Mouse (Mus musculus) hindbrain, embryonic 10.5 days (tissue): ENCODE measurements around the gene Tbc1d22a. TPM values are rescaled to one million over a fixed set of nuclear protein-coding genes. Genes with fewer than 3 reads are reported as not detected.

Source experiments
- DNase-seq: peaks from one replicate; pipeline ENCODE4 v3.0.0-alpha.2; 2017; ENCODE audit warnings: low spot score
- H3K27ac ChIP-seq: fragments of 300-500 bp; sonication (generic); 2 replicates; pipeline ENCODE4 v1.5.1; 2016; ENCODE audit warnings: mild to moderate bottlenecking, moderate library complexity
- H3K27me3 ChIP-seq: fragments of 300-500 bp; sonication (generic); 2 replicates; pipeline ENCODE4 v1.6.1; 2016; ENCODE audit warnings: mild to moderate bottlenecking; ENCODE audit not compliant: poor library complexity, insufficient read depth, severe bottlenecking
- H3K36me3 ChIP-seq: fragments of 300-500 bp; sonication (generic); 2 replicates; pipeline ENCODE4 v1.6.1; 2016; ENCODE audit warnings: mild to moderate bottlenecking, moderate library complexity
- H3K4me1 ChIP-seq: fragments of 300-500 bp; sonication (generic); replicated peaks from 2 replicates; pipeline ENCODE4 v1.6.1; 2016; ENCODE audit warnings: mild to moderate bottlenecking
- H3K4me3 ChIP-seq: fragments of 300-500 bp; sonication (generic); 2 replicates; pipeline ENCODE4 v1.5.1; 2016; ENCODE audit warnings: mild to moderate bottlenecking, moderate library complexity
- H3K9me3 ChIP-seq: fragments of 300-500 bp; sonication (generic); 2 replicates; pipeline ENCODE4 v1.6.1; 2016; ENCODE audit warnings: mild to moderate bottlenecking, moderate library complexity
- WGBS: fragments of 180-500 bp; shearing (Covaris S2); methylation state at CpG from one replicate; pipeline ENCODE4 v1.1.7; 2016; 5-methylcytosine and 5-hydroxymethylcytosine counted together
- polyA plus RNA-seq: library from polyadenylated mRNA; unstranded; fragments of >200 nt; fragmentation: Nextera tagmentation; extraction: Ambion mirVana; gene quantifications from 2 replicates; pipeline ENCODE4 v1.2.1, GENCODE M21; 2016

The Tbc1d22a gene
- polyA plus RNA-seq, 1 experiment from 2014 or later: 13.4 TPM

DNA sequence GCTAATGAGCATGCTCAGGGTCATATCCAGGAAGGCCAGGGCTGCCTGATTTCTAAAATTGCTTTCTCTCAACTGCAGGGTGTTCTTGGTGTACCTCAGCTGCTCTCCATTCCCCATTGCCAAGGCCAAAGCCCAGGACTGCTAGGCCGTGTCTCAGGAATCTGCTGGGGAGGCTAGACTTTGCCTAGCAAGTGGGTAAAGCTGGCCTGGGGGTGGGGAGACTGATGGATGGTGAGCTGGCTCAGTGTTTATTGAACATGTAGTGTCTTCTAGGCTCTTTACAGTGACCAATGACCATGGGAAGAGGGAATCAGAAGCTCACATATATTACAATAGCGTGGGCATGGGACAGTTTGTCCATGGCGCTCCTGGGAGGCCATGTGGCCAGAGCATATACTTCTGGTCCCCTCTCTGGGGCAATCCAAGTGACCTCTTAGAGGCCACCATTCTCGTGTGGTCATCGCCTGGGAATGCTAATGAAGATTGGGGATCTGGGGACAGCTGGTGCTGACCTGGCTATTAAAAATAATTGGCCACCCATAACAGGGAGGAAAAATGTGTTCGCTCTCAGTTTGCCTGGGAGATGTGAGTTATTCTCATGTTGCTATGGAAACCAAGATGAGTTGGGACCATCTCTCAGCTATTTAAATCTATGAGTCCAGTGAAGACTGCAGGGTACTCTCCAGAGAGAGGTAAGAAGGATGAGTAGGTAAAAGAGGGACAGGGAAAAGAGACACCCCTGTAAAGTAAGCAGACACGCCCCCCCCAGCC lies 294.3 kb downstream of the Tbc1d22a start:
- Histone ChIP-seq H3K36me3 (no peaks in the 10 kb centered on the region), H3K9me3 (no peaks in the 10 kb centered on the region), H3K4me3 (no peak overlapping the region), H3K27me3 (no peaks in the 10 kb centered on the region), H3K4me1 (peaks cover 23% of the 10 kb centered on the region), H3K27ac (no peak overlapping the region)
- DNase-seq: peak; percentile 3
- 67% methylated on average over 7 of the region's 7 CpGs for WGBS

DNA sequence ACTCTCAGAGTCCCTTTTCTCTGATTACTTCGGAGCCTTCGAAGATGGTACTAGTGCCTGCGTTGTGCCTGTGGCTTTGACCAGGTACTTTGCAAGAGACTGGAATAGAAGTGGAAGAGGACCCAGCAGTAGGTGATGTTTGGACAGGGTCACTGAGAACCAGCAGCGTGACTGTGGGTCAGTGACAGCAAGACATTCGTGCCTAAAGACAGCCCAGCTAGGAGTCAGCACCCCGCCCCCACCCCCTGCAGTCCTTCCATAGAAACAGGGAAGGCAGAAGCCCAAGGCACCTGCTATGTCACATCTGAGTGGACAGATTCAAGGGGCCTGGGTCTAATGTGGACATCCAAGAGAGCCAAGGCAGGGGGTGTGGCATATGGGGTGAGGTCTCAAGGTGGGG lies 295.3 kb downstream of the Tbc1d22a start:
- Histone ChIP-seq H3K4me1 (peaks cover 23% of the 10 kb centered on the region), H3K36me3 (no peaks in the 10 kb centered on the region), H3K9me3 (no peaks in the 10 kb centered on the region), H3K4me3 (no peak overlapping the region), H3K27me3 (no peaks in the 10 kb centered on the region), H3K27ac (peak overlapping the region; percentile 53)
- WGBS: 71% methylated on average over 6 of the region's 6 CpGs
- peak; percentile 1 for DNase-seq

DNA sequence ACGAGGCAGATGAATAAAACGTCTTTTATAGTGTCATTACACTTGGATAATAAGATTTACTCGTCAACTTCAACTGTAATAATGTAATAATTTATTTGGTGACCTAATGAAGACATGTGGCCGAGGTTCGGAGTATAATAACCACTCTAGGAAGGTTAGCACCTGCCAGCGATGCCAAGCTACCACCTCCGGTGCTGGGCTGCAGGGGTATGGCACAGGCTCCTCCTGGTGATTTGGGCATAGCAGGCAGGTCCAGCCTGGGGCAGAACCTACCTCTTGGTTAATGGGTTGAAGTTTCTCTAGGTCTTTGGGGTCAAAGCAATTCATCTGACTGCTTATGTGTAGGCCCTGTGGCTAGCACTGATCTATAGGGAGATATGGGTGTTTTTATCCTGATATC lies 296.9 kb downstream of the Tbc1d22a start:
- Histone ChIP-seq H3K27me3 (no peaks in the 10 kb centered on the region), H3K4me3 (no peak overlapping the region), H3K36me3 (no peaks in the 10 kb centered on the region), H3K4me1 (peaks cover 23% of the 10 kb centered on the region; the same call in 1 of the 2 replicates), H3K27ac (no peak overlapping the region), H3K9me3 (no peaks in the 10 kb centered on the region)
- 87% methylated on average over 7 of the region's 7 CpGs for WGBS
- peak; percentile 1 for DNase-seq

DNA sequence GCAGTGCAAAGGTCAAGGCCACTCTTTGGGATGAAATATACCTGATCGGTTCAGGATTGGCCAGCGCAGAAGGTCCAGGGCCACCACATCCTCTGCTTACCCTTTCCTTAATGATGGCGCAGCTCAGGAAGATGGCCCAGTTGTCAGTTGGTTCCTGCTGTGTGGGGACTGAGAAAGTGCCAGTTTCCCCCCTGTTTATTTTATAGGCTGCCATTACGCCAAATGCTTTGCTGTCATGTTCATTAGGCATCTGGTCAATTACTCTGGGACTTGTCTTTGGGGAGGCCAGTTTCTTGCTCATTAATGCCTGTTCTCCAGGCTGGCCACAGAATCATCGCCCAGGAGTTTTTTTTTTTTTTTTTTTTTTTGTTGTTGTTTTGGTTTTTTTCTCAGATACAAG lies 299.1 kb downstream of the Tbc1d22a start:
- Histone ChIP-seq H3K9me3 (peaks cover under 1% of the 10 kb centered on the region; the same call in 1 of the 2 replicates), H3K4me1 (peaks cover 23% of the 10 kb centered on the region; the same call in 1 of the 2 replicates), H3K27ac (no peak overlapping the region), H3K27me3 (no peaks in the 10 kb centered on the region), H3K36me3 (no peaks in the 10 kb centered on the region), H3K4me3 (no peak overlapping the region)
- DNase-seq: peak; percentile 0
- WGBS: 86% methylated on average over 5 of the region's 5 CpGs

DNA sequence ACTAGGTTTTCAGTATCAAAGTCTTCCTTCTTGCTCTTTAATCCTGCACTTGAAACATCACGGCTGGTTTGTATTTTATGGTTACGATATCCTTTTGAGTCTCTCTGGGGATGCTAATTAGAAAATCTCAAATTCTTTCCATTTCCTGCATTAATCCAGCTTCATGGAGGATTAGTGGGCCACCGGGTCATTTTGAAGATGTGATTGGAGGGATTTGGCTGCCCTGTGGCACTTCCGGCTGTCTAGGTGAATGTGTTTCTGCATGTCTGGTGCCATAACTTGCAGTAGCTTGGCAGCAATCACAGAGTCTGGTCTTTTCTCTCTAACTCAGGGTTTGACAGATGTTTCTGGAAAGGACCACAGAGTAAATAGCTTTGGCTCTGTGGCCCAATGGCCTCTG lies 305.9 kb downstream of the Tbc1d22a start:
- DNase-seq: peak; percentile 0
- 92% methylated on average over 4 of the region's 4 CpGs for WGBS
- Histone ChIP-seq H3K27ac (no peak overlapping the region), H3K4me1 (no peaks in the 10 kb centered on the region), H3K4me3 (no peak overlapping the region), H3K36me3 (no peaks in the 10 kb centered on the region), H3K9me3 (peaks cover 6% of the 10 kb centered on the region; the same call in 1 of the 2 replicates), H3K27me3 (no peaks in the 10 kb centered on the region)

DNA sequence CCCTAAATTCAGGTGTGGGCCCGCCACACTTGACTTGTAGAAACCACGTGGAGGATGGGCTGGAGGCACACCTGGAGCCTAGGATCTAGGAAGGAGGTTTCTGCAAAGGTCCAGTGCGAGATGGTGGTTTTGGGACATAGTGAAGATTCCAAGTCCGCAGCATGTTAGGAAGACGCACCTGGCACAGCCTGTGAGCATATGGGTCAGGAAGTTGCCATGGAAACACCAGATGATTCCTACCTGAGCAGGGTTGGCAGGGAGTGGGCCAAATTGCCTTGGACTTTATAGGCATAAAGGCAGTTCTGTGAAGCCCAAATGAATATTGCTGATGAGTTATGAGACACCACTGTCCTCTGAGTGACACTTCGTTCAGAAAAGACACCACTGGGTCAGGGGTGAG lies 321.1 kb downstream of the Tbc1d22a start:
- H3K27ac ChIP-seq: no peak overlapping the region
- no peaks in the 10 kb centered on the region for H3K9me3 ChIP-seq
- H3K4me3 ChIP-seq: no peak overlapping the region
- H3K36me3 ChIP-seq: no peaks in the 10 kb centered on the region
- 84% methylated on average over 6 of the region's 6 CpGs for WGBS
- DNase-seq: no peak
- no peaks in the 10 kb centered on the region for H3K4me1 ChIP-seq
- H3K27me3 ChIP-seq: no peaks in the 10 kb centered on the region

DNA sequence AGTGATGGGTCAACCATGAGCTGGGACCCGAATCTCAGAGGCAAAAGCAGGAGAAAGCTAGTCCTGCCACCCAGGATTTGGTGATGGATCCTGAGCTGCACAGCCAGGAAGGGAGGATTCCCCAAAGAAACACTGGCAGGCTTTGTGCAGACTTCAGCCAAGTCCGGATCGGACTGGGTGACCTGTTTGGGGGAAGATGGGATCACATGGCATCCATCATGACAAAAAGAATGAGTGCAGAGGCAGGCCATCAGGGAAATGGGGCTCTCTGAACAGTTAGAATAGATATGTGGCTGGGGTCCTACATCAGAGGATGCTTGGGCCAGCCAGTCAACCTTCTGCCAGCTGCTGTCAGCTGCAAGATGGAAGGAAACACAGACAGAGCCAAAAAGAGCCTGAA lies 328.1 kb downstream of the Tbc1d22a start:
- no peak for DNase-seq
- Histone ChIP-seq H3K9me3 (no peaks in the 10 kb centered on the region), H3K27me3 (no peaks in the 10 kb centered on the region), H3K4me3 (no peak overlapping the region), H3K4me1 (no peaks in the 10 kb centered on the region), H3K36me3 (no peaks in the 10 kb centered on the region), H3K27ac (no peak overlapping the region)
- 79% methylated on average over 3 of the region's 3 CpGs for WGBS

DNA sequence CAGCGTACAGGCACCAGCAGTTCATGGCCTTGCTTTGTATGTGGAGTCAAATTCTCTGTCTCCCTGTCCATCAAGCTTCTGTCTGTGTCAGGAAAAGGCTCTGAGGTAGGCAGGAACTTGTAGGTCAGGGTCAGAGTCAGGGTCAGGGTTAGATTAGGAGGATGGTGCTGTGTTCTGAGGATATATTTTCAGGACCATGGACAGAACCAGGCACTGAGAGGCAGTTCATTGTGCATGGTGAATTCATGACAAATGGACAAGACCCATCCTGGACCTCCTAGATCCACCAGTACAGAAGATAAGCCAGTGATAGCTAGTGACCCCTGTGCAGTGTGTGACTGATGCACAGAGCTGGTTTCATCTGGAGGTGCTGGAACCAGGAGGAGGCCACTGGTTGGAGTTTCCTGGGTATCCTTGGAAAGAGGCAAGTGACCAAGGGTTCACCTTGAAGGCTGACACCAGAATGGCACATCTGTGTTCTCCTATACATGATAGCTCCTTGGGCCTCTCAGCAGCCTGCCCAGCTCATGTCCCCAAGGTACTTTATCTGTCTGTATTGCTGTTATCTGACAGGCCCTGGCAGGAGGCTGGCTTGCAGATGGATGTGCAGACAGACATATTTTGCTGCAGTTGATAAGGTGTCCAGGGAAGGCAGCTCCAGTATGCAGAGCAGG lies 330.0 kb downstream of the Tbc1d22a start:
- 87% methylated on average over 1 of the region's 1 CpGs for WGBS
- DNase-seq: peak; percentile 6

More for the DNA sequence above, 330.0 kb downstream of the Tbc1d22a start:
- H3K9me3 ChIP-seq: peaks cover 11% of the 10 kb centered on the region; the same call in 1 of the 2 replicates
- no peak overlapping the region for H3K27ac ChIP-seq
- H3K27me3 ChIP-seq: no peaks in the 10 kb centered on the region
- H3K4me3 ChIP-seq: no peak overlapping the region
- no peaks in the 10 kb centered on the region for H3K4me1 ChIP-seq
- H3K36me3 ChIP-seq: no peaks in the 10 kb centered on the region

Other genes starting within 250 kb of the Tbc1d22a start
- 3.4 and 3.6 TPM in 2 replicates for gene Celsr1, start 180.7 kb upstream of the Tbc1d22a start, polyA plus RNA-seq
- 16.6 and 18.0 TPM in 2 replicates for gene Gramd4, start 156.8 kb upstream of the Tbc1d22a start, polyA plus RNA-seq
- 12.8 and 15.9 TPM in 2 replicates for gene Cerk, start 28.3 kb upstream of the Tbc1d22a start, polyA plus RNA-seq